Mouse (Mus musculus) embryonic fibroblast, embryonic 13.5 days (primary cell): Measurements from ENCODE around the gene Mga.

ENCODE experiments used
- CTCF ChIP-seq: IDR thresholded peaks from 2 replicates; pipeline ENCODE4 v1.5.1; 2011; ENCODE audit warnings: mild to moderate bottlenecking, control low read depth, low read length, moderate library complexity, borderline replicate concordance; ENCODE audit not compliant: insufficient read depth
- POLR2A ChIP-seq: IDR thresholded peaks from 2 replicates; pipeline ENCODE4 v1.6.1; 2011; ENCODE audit warnings: low read depth, mild to moderate bottlenecking, control low read depth, low read length, moderate library complexity

GRCm38 (mm10) chr2:120015882-120016281 lies 118.9 kb downstream of the Mga start:
- TF ChIP-seq POLR2A: no peak
- no peak for TF ChIP-seq CTCF
